19 mouse cellular contexts compared by ENCODE assay signal in the genomic region with DNA sequence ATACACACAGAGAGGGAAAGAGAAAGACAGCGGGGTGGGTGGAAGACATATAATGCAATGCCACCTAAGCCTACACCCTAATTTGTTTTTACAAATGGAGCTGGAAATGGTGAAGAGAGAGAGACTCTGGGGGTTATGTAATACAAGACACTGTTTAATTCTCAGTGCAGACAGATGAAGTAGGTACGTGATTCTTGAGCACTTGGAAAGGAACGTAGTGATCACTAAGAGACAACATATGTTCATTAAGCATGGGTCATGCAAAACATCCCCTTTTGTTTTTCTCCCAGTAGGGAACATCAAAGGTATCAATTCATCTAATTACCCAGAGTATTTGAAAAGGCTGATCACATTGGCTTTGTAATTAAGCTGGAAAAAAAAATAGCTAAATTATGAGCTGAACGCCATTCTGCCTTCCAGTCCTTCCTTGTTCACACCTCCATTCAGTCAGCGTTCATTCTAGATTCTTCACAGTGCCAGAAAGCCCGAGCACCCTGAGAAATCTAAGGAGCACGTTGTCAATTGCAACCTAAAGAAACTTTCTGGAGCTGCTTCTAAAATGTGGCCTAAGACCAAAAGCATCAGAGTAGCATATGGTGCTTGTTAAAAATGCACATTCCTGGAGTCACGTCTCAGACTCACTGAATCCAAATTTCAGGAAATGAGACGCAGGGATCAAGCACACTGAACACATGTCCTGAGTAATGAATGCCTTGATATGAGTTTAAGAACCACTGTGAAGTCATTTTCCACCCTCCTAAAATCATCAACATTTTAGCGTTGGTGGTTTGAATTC. TPM values are rescaled to one million over a fixed set of nuclear protein-coding genes. Genes with fewer than 3 reads are reported as not detected.
DNase-seq lines count a peak whose midpoint lies in the region; ATAC-seq and TF ChIP-seq lines count a peak whose summit lies in the region.
"Had no signal": no experiment of that assay in that cellular context is flagged by ENCODE, and none has a peak within 500 bp of the region (broad histone marks: within the 10 kb centered on the region; RNA-seq: fewer than 3 reads in every experiment).

No protein-coding gene starts in this region.

- 0 out of 2 replicates have a peak, but pooled peaks have one; percentile 28 for ATAC-seq in cerebellum, adult (ENCODE audit: insufficient number of reproducible peaks, low FRiP score, low TSS enrichment)
- peak; percentile 80 for ATAC-seq in lung, embryonic 16.5 days (ENCODE audit: low read depth)
- ATAC-seq in forebrain, postnatal 0 days: peak; percentile 29; the same call in 1 of the 2 replicates
- ATAC-seq in heart, embryonic 12.5 days (ENCODE audit: insufficient number of reproducible peaks, low FRiP score): no peak
- ATAC-seq: activated CD4-positive, CD25-positive, alpha-beta regulatory T cell, adult 4 months; inflammation-experienced regulatory T-cells, adult 6 months had no signal

- no peak overlapping the region for H3K4me2 ChIP-seq in lung, embryonic 16.5 days (ENCODE audit: low read depth, low read length)
- H3K4me2 ChIP-seq in forebrain, postnatal 0 days (ENCODE audit: low read depth): no peak overlapping the region
- H3K4me2 ChIP-seq in heart, embryonic 12.5 days: no peak overlapping the region
- H3K4me2 ChIP-seq: heart, embryonic 13.5 days; kidney, embryonic 15.5 days; lung, embryonic 15.5 days; neural tube, embryonic 13.5 days had no signal

- no peak for TF ChIP-seq CTCF in forebrain, postnatal 0 days (IDR thresholded peaks at IDR 0.05; ENCODE audit: low read depth)

- no peak for DNase-seq in cerebellum, adult 9-11 months
- no peak for DNase-seq in lung, postnatal 25 days (ENCODE audit: low spot score)
- peak; percentile 17 for DNase-seq in forebrain, postnatal 0 days
- DNase-seq in spleen, postnatal 36 days (ENCODE audit: low spot score in 2 of 2): no peak
- no peak for DNase-seq in cerebellum, adult 11 months
- DNase-seq: adrenal gland, postnatal 36 days; heart, postnatal 4 days; thymus, postnatal 25 days had no signal

- H3K9ac ChIP-seq in lung, embryonic 16.5 days (ENCODE audit: low read length): no peak overlapping the region
- no peak overlapping the region for H3K9ac ChIP-seq in forebrain, postnatal 0 days
- no peak overlapping the region for H3K9ac ChIP-seq in heart, embryonic 12.5 days
- H3K9ac ChIP-seq: heart, embryonic 13.5 days; kidney, embryonic 15.5 days; lung, embryonic 15.5 days; neural tube, embryonic 13.5 days had no signal

- no peaks in the 10 kb centered on the region for H3K36me3 ChIP-seq in lung, embryonic 16.5 days (ENCODE audit: control insufficient read depth, insufficient read depth, low read length)
- no peaks in the 10 kb centered on the region for H3K36me3 ChIP-seq in forebrain, postnatal 0 days (ENCODE audit: insufficient read depth)
- no peaks in the 10 kb centered on the region for H3K36me3 ChIP-seq in heart, embryonic 12.5 days
- H3K36me3 ChIP-seq: heart, embryonic 13.5 days; kidney, embryonic 15.5 days; lung, embryonic 15.5 days; neural tube, embryonic 13.5 days had no signal

- H3K27me3 ChIP-seq in lung, embryonic 16.5 days (ENCODE audit: control insufficient read depth, insufficient read depth, low read depth, low read length): no peaks in the 10 kb centered on the region
- no peaks in the 10 kb centered on the region for H3K27me3 ChIP-seq in forebrain, postnatal 0 days (ENCODE audit: insufficient read depth, low read length)
- peaks cover 3% of the 10 kb centered on the region for H3K27me3 ChIP-seq in heart, embryonic 12.5 days (replicated peaks)
- H3K27me3 ChIP-seq: CH12.LX; heart, embryonic 13.5 days; kidney, embryonic 15.5 days; lung, embryonic 15.5 days; neural tube, embryonic 13.5 days had no signal

- H3K4me3 ChIP-seq in lung, embryonic 16.5 days (ENCODE audit: low read length): no peak overlapping the region
- no peak overlapping the region for H3K4me3 ChIP-seq in forebrain, postnatal 0 days (ENCODE audit: low read depth, low read length)
- H3K4me3 ChIP-seq in heart, embryonic 12.5 days: no peak overlapping the region
- H3K4me3 ChIP-seq: heart, embryonic 13.5 days; kidney, embryonic 15.5 days; layer of hippocampus, adult 2 months; lung, embryonic 15.5 days; neural tube, embryonic 13.5 days had no signal

- H3K4me1 ChIP-seq in lung, embryonic 16.5 days (replicated peaks; ENCODE audit: control insufficient read depth, insufficient read depth, low read length): peaks cover 2% of the 10 kb centered on the region; the same call in 1 of the 2 replicates
- H3K4me1 ChIP-seq in forebrain, postnatal 0 days (ENCODE audit: insufficient read depth): no peaks in the 10 kb centered on the region
- 0 out of 2 replicates have a peak, but pooled peaks cover 3% of the 10 kb centered on the region for H3K4me1 ChIP-seq in heart, embryonic 12.5 days (replicated peaks)
- H3K4me1 ChIP-seq: kidney, embryonic 15.5 days; neural tube, embryonic 13.5 days had no signal

- 60% methylated on average over 10 of the region's 10 CpGs for WGBS in lung, embryonic 16.5 days
- WGBS in forebrain, postnatal 0 days: 45% methylated on average over 10 of the region's 10 CpGs
- 80% methylated on average over 10 of the region's 10 CpGs for WGBS in heart, embryonic 12.5 days

- H3K9me3 ChIP-seq in lung, embryonic 16.5 days (ENCODE audit: control insufficient read depth, low read length): no peaks in the 10 kb centered on the region
- H3K9me3 ChIP-seq in forebrain, postnatal 0 days (ENCODE audit: low read length): no peaks in the 10 kb centered on the region
- H3K9me3 ChIP-seq in heart, embryonic 12.5 days (replicated peaks): no peaks in the 10 kb centered on the region
- H3K9me3 ChIP-seq: heart, embryonic 13.5 days; kidney, embryonic 15.5 days; lung, embryonic 15.5 days; neural tube, embryonic 13.5 days had no signal

- H3K27ac ChIP-seq in lung, embryonic 16.5 days (ENCODE audit: low read length): no peak overlapping the region; the same call in 1 of the 2 replicates
- no peak overlapping the region for H3K27ac ChIP-seq in forebrain, postnatal 0 days (ENCODE audit: low read depth, low read length)
- no peak overlapping the region for H3K27ac ChIP-seq in heart, embryonic 12.5 days (ENCODE audit: poor library complexity, severe bottlenecking)
- H3K27ac ChIP-seq: heart, embryonic 13.5 days; kidney, embryonic 15.5 days; layer of hippocampus, adult 2 months; lung, embryonic 15.5 days; neural tube, embryonic 13.5 days had no signal

RNA-seq across cellular contexts. Expression of a gene that starts 12.7 kb away (rescaled TPM):
- 136 TPM in 2 replicates for polyA plus RNA-seq in lung, embryonic 16.5 days (2015; fragmentation: Nextera tagmentation; extraction: Ambion mirVana)
- 46.4 and 47.3 TPM in 2 replicates for total RNA-seq in forebrain, postnatal 0 days (2014; rRNA removed)
- 135 and 210 TPM in 2 replicates for polyA plus RNA-seq in forebrain, postnatal 0 days (2015; fragmentation: Nextera tagmentation; extraction: Ambion mirVana)
- 60.0 and 63.3 TPM in 2 replicates for polyA plus RNA-seq in heart, embryonic 12.5 days (2016; fragmentation: Nextera tagmentation; extraction: Ambion mirVana)
